ENCODE assay signal across 12 mouse cellular contexts in genomic region chr1:69165202-69165601, GRCm38 (mm10). TPM values are rescaled to one million over a fixed set of nuclear protein-coding genes. Genes with fewer than 3 reads are reported as not detected.
DNase-seq lines count a peak whose midpoint lies in the region; ATAC-seq and TF ChIP-seq lines count a peak whose summit lies in the region.
"Had no signal": no experiment of that assay in that cellular context is flagged by ENCODE, and none has a peak within 500 bp of the region (broad histone marks: within the 10 kb centered on the region; RNA-seq: fewer than 3 reads in every experiment).

No protein-coding gene starts in this region.

- no peak overlapping the region for H3K27ac ChIP-seq in intestine, postnatal 0 days (ENCODE audit: low read depth, low read length)
- H3K27ac ChIP-seq in intestine, embryonic 15.5 days: no peak overlapping the region
- no peak overlapping the region for H3K27ac ChIP-seq in cortical plate, adult 2 months (ENCODE audit: insufficient read depth, low read length)
- H3K27ac ChIP-seq: macrophage; neural tube, embryonic 12.5 days had no signal

- no peak for TF ChIP-seq POLR2A in cortical plate, adult 2 months (IDR thresholded peaks at IDR 0.05; ENCODE audit: extremely low read depth, insufficient read depth, low read length)

- H3K27me3 ChIP-seq in intestine, postnatal 0 days (replicated peaks; ENCODE audit: control insufficient read depth, insufficient read depth, low read length): no peaks in the 10 kb centered on the region
- no peaks in the 10 kb centered on the region for H3K27me3 ChIP-seq in intestine, embryonic 15.5 days (replicated peaks)
- H3K27me3 ChIP-seq: heart, embryonic 12.5 days; neural tube, embryonic 12.5 days had no signal

- no peaks in the 10 kb centered on the region for H3K9me3 ChIP-seq in intestine, postnatal 0 days (ENCODE audit: control insufficient read depth)
- no peaks in the 10 kb centered on the region for H3K9me3 ChIP-seq in intestine, embryonic 15.5 days
- H3K9me3 ChIP-seq: heart, embryonic 12.5 days; neural tube, embryonic 12.5 days had no signal

- 47% methylated on average over 5 of the region's 5 CpGs for WGBS in intestine, postnatal 0 days
- 49% methylated on average over 5 of the region's 5 CpGs for WGBS in intestine, embryonic 15.5 days

- peak; percentile 46; the same call in 1 of the 2 replicates for TF ChIP-seq CTCF in intestine, postnatal 0 days (IDR thresholded peaks at IDR 0.05; ENCODE audit: low read depth)
- TF ChIP-seq CTCF in cortical plate, adult 2 months (IDR thresholded peaks at IDR 0.05; ENCODE audit: extremely low read depth, insufficient read depth, low read length): 0 out of 2 replicates have a peak, but pooled peaks have one; percentile 2

- H3K4me2 ChIP-seq in intestine, postnatal 0 days (replicated peaks; ENCODE audit: low read depth): no peak overlapping the region
- H3K4me2 ChIP-seq in intestine, embryonic 15.5 days (replicated peaks): no peak overlapping the region
- H3K4me2 ChIP-seq: heart, embryonic 12.5 days; neural tube, embryonic 12.5 days had no signal

- no peak overlapping the region for H3K9ac ChIP-seq in intestine, postnatal 0 days (ENCODE audit: low read depth, low read length)
- H3K9ac ChIP-seq in intestine, embryonic 15.5 days: no peak overlapping the region
- H3K9ac ChIP-seq: heart, embryonic 12.5 days; neural tube, embryonic 12.5 days had no signal

- H3K4me1 ChIP-seq in intestine, postnatal 0 days (replicated peaks; ENCODE audit: control insufficient read depth, insufficient read depth, low read length): no peaks in the 10 kb centered on the region
- no peaks in the 10 kb centered on the region for H3K4me1 ChIP-seq in intestine, embryonic 15.5 days (replicated peaks)
- H3K4me1 ChIP-seq in cortical plate, adult 2 months (ENCODE audit: control insufficient read depth, insufficient read depth, low read length): no peaks in the 10 kb centered on the region
- H3K4me1 ChIP-seq: heart, embryonic 12.5 days; neural tube, embryonic 12.5 days had no signal

- no peak for ATAC-seq in intestine, postnatal 0 days
- ATAC-seq in intestine, embryonic 15.5 days: no peak

- no peak overlapping the region for H3K4me3 ChIP-seq in intestine, postnatal 0 days (ENCODE audit: low read depth, low read length)
- H3K4me3 ChIP-seq in intestine, embryonic 15.5 days (replicated peaks): no peak overlapping the region
- H3K4me3 ChIP-seq in cortical plate, adult 2 months (ENCODE audit: insufficient read depth, low read length): no peak overlapping the region
- H3K4me3 ChIP-seq: heart, embryonic 12.5 days; neural tube, embryonic 12.5 days had no signal

- peak; percentile 15 for DNase-seq in urinary bladder, postnatal 14 days (ENCODE audit: low spot score)
- DNase-seq in urinary bladder, postnatal 4 days (ENCODE audit: low spot score in 2 of 2): no peak
- DNase-seq in right cerebral cortex, postnatal 14 days: no peak
- DNase-seq in adrenal gland, adult 18-20 months (ENCODE audit: low spot score in 2 of 2): no peak
- no peak for DNase-seq in ovary, postnatal 14 days (ENCODE audit: low spot score)
- DNase-seq: cerebellum, adult 11 months had no signal

- H3K36me3 ChIP-seq in intestine, postnatal 0 days (ENCODE audit: control insufficient read depth, insufficient read depth): no peaks in the 10 kb centered on the region
- no peaks in the 10 kb centered on the region for H3K36me3 ChIP-seq in intestine, embryonic 15.5 days
- H3K36me3 ChIP-seq: heart, embryonic 12.5 days; neural tube, embryonic 12.5 days had no signal

RNA-seq across cellular contexts. Expression of gene Erbb4, which starts 57.3 kb away (rescaled TPM):
- 0.03 TPM in 1 of 2 replicates, not detected in the other for polyA plus RNA-seq in intestine, postnatal 0 days (2015; fragmentation: Nextera tagmentation; extraction: Ambion mirVana)
- polyA plus RNA-seq in intestine, embryonic 15.5 days (2015; fragmentation: Nextera tagmentation; extraction: Ambion mirVana): 0.03 and 0.05 TPM in 2 replicates
- 10.5 and 11.4 TPM in 2 replicates for polyA plus RNA-seq in cortical plate, adult 2 months (2012; rRNA removed)
- 1 to 10 TPM in 1 of 2 experiments, under 1 TPM in 1; 0.89 to 1.7 TPM for total RNA-seq in adrenal gland, adult 18-20 months (2021)
- polyA plus RNA-seq: macrophage had no signal

Comparison
In these comparisons a context has a peak if more than half of its experiments do, and no peak if none do; other contexts are left out.
1. RNA of gene Erbb4, which starts 57.3 kb away (polyA plus RNA-seq): 10.5 to 11.4 TPM in cortical plate, adult 2 months; 0.03 to 0.05 TPM in intestine, embryonic 15.5 days and 0.03 TPM in intestine, postnatal 0 days; every median in the first group is over 10 times any median in the second.